Mouse (Mus musculus) MEL (cell line): Measurements from ENCODE around the gene Yju2.

Experiments
- CTCF ChIP-seq, 3 experiments: IDR thresholded peaks in 2 of 3; conservative IDR thresholded peaks in 1 of 3; 2 replicates each; pipeline ENCODE4 v1.5.1; 2011 to 2012; ENCODE audit warnings: low read length in 3 of 3, low read depth in 2 of 3, mild to moderate bottlenecking in 2 of 3, improper control_type of control experiment in 1 of 3, inconsistent platforms in 1 of 3, mixed read lengths in 1 of 3, moderate library complexity in 1 of 3; ENCODE audit not compliant: control insufficient read depth in 1 of 3, insufficient read depth in 1 of 3, poor library complexity in 1 of 3, severe bottlenecking in 1 of 3
- EP300 ChIP-seq, 2 experiments: IDR thresholded peaks; 2 replicates each; pipeline ENCODE4 v1.6.1; 2011; ENCODE audit warnings: improper control_type of control experiment in 2 of 2, low read length in 2 of 2, low read depth in 1 of 2, mild to moderate bottlenecking in 1 of 2
- MAFK ChIP-seq: IDR thresholded peaks from 2 replicates; pipeline ENCODE4 v1.6.1; 2011; ENCODE audit warnings: low read depth, mild to moderate bottlenecking, low read length, improper control_type of control experiment, borderline replicate concordance
- MAX ChIP-seq: IDR thresholded peaks from 2 replicates; pipeline ENCODE4 v1.6.1; 2011; ENCODE audit warnings: low read length, improper control_type of control experiment
- MXI1 ChIP-seq: IDR thresholded peaks from 2 replicates; pipeline ENCODE4 v1.6.1; 2011; ENCODE audit warnings: mild to moderate bottlenecking, low read depth, low read length, improper control_type of control experiment
- POLR2A ChIP-seq, 2 experiments: IDR thresholded peaks; 2 replicates each; pipeline ENCODE4 v1.6.1; 2011 to 2012; ENCODE audit warnings: low read length in 2 of 2, mild to moderate bottlenecking in 2 of 2, control low read depth in 1 of 2, improper control_type of control experiment in 1 of 2, low read depth in 1 of 2, moderate library complexity in 1 of 2; ENCODE audit not compliant: control insufficient read depth in 1 of 2, insufficient read depth in 1 of 2, poor library complexity in 1 of 2
- POLR2AphosphoS2 ChIP-seq: IDR thresholded peaks from 2 replicates; pipeline ENCODE4 v1.6.1; 2011; ENCODE audit warnings: low read length, improper control_type of control experiment
- USF1 ChIP-seq: IDR thresholded peaks from 2 replicates; pipeline ENCODE4 v1.6.1; 2014; ENCODE audit warnings: low read depth, mild to moderate bottlenecking, inconsistent platforms, low read length, improper control_type of control experiment, moderate library complexity
- ZMIZ1 ChIP-seq: IDR thresholded peaks from 2 replicates; pipeline ENCODE4 v1.6.1; 2012; ENCODE audit warnings: low read depth, mild to moderate bottlenecking, inconsistent platforms, low read length, improper control_type of control experiment, moderate library complexity
- ZNF384 ChIP-seq: IDR thresholded peaks from 2 replicates; pipeline ENCODE4 v1.6.1; 2012; ENCODE audit warnings: low read depth, mild to moderate bottlenecking, inconsistent platforms, low read length, improper control_type of control experiment

GRCm38 (mm10) chr17:55968210-55968609, 9.3 kb downstream of the Yju2 start:
- TF ChIP-seq MAFK (no peak), ZMIZ1 (no peak), CTCF (IDR thresholded peaks at IDR 0.05 in 2 of 3, conservative IDR thresholded peaks at IDR 0.05 in 1 of 3; ENCODE audit: control insufficient read depth in 1 of 3, insufficient read depth in 1 of 3, low read depth in 2 of 3, low read length in 3 of 3, poor library complexity in 1 of 3, severe bottlenecking in 1 of 3) (no peak), POLR2A (IDR thresholded peaks at IDR 0.05; ENCODE audit: control insufficient read depth in 1 of 2, insufficient read depth in 1 of 2, low read depth in 1 of 2, low read length in 2 of 2, poor library complexity in 1 of 2) (no peak), USF1 (no peak), ZNF384 (no peak), MAX (no peak), EP300 (IDR thresholded peaks at IDR 0.05; ENCODE audit: low read depth in 1 of 2, low read length in 2 of 2) (no peak), MXI1 (no peak), POLR2AphosphoS2 (no peak)
